Mouse (Mus musculus) limb, embryonic 15.5 days (tissue): ENCODE data around the gene Fv1. TPM values are rescaled to one million over a fixed set of nuclear protein-coding genes. Genes with fewer than 3 reads are reported as not detected.

Source experiments
- ATAC-seq: fragments of 200-750 bp; cut with Nextera tagmentation; 2 replicates; pipeline ENCODE4 v1.8.0; 2017; ENCODE audit warnings: low read depth, moderate TSS enrichment; ENCODE audit not compliant: insufficient number of reproducible peaks, low FRiP score, low TSS enrichment
- H3K27ac ChIP-seq: fragments of 300-500 bp; sonication (generic); 2 replicates; pipeline ENCODE4 v1.5.1; 2015; ENCODE audit warnings: moderate library complexity, mild to moderate bottlenecking, inconsistent platforms
- H3K27me3 ChIP-seq: fragments of 300-500 bp; sonication (generic); 2 replicates; pipeline ENCODE4 v1.6.1; 2015; ENCODE audit warnings: inconsistent platforms
- H3K36me3 ChIP-seq: fragments of 300-500 bp; sonication (generic); 2 replicates; pipeline ENCODE4 v1.6.1; 2015; ENCODE audit warnings: inconsistent platforms
- H3K4me1 ChIP-seq: fragments of 300-500 bp; sonication (generic); 2 replicates; pipeline ENCODE4 v1.6.1; 2015; ENCODE audit warnings: inconsistent platforms
- H3K4me2 ChIP-seq: fragments of 300-500 bp; sonication (generic); 2 replicates; pipeline ENCODE4 v1.6.1; 2015; ENCODE audit warnings: mild to moderate bottlenecking, inconsistent platforms
- H3K4me3 ChIP-seq: fragments of 300-500 bp; sonication (generic); 2 replicates; pipeline ENCODE4 v1.5.1; 2015; ENCODE audit warnings: mild to moderate bottlenecking, inconsistent platforms
- H3K9ac ChIP-seq: fragments of 300-500 bp; sonication (generic); 2 replicates; pipeline ENCODE4 v1.6.1; 2015; ENCODE audit warnings: inconsistent platforms
- H3K9me3 ChIP-seq: fragments of 300-500 bp; sonication (generic); 2 replicates; pipeline ENCODE4 v1.6.1; 2016; ENCODE audit warnings: inconsistent platforms
- WGBS: fragments of 180-500 bp; shearing (Covaris S2); methylation state at CpG from one replicate; pipeline ENCODE4 v1.1.7; 2015; 5-methylcytosine and 5-hydroxymethylcytosine counted together
- polyA plus RNA-seq: library from polyadenylated mRNA; unstranded; fragments of >200 nt; fragmentation: Nextera tagmentation; extraction: Ambion mirVana; gene quantifications from 2 replicates; pipeline ENCODE4 v1.2.1, GENCODE M21; 2015

Fv1 gene
- polyA plus RNA-seq, 1 experiment from 2014 or later = 8.9 TPM

GRCm38 (mm10) chr4:147888237-147888636 is 19.5 kb downstream of the Fv1 start:
- no peaks in the 10 kb centered on the region for H3K9me3 ChIP-seq
- H3K4me3 ChIP-seq = no peak overlapping the region
- H3K36me3 ChIP-seq = peaks cover 82% of the 10 kb centered on the region
- no peak overlapping the region for H3K27ac ChIP-seq
- ATAC-seq = no peak
- no peak overlapping the region for H3K4me2 ChIP-seq
- WGBS = 86% methylated on average over 4 of the region's 4 CpGs
- H3K9ac ChIP-seq = no peak overlapping the region
- H3K4me1 ChIP-seq = no peaks in the 10 kb centered on the region
- no peaks in the 10 kb centered on the region for H3K27me3 ChIP-seq

GRCm38 (mm10) chr4:147890341-147890740 is 21.6 kb downstream of the Fv1 start:
- no peak for ATAC-seq
- no peak overlapping the region for H3K4me3 ChIP-seq
- no peaks in the 10 kb centered on the region for H3K27me3 ChIP-seq
- H3K4me1 ChIP-seq = no peaks in the 10 kb centered on the region
- no peak overlapping the region for H3K4me2 ChIP-seq
- no peaks in the 10 kb centered on the region for H3K9me3 ChIP-seq
- 84% methylated on average over 6 of the region's 6 CpGs for WGBS
- no peak overlapping the region for H3K27ac ChIP-seq
- no peak overlapping the region for H3K9ac ChIP-seq
- peaks cover 83% of the 10 kb centered on the region for H3K36me3 ChIP-seq

- 91% methylated on average over 4 of the region's 4 CpGs for WGBS
- peaks cover 89% of the 10 kb centered on the region for H3K36me3 ChIP-seq
- ATAC-seq = no peak
- no peaks in the 10 kb centered on the region for H3K9me3 ChIP-seq
- no peak overlapping the region for H3K27ac ChIP-seq
- H3K27me3 ChIP-seq = no peaks in the 10 kb centered on the region
- H3K4me1 ChIP-seq = no peaks in the 10 kb centered on the region
- no peak overlapping the region for H3K4me2 ChIP-seq
- no peak overlapping the region for H3K4me3 ChIP-seq
- H3K9ac ChIP-seq = no peak overlapping the region
These were observed 27.1 kb downstream of the Fv1 start for GRCm38 (mm10) chr4:147895815-147896330.

GRCm38 (mm10) chr4:147896411-147896810 is 27.6 kb downstream of the Fv1 start:
- no peak overlapping the region for H3K9ac ChIP-seq
- 42% methylated on average over 1 of the region's 1 CpGs for WGBS
- H3K9me3 ChIP-seq = no peaks in the 10 kb centered on the region
- no peaks in the 10 kb centered on the region for H3K4me1 ChIP-seq
- H3K4me2 ChIP-seq = no peak overlapping the region
- no peak overlapping the region for H3K4me3 ChIP-seq
- H3K36me3 ChIP-seq = peaks cover 86% of the 10 kb centered on the region
- H3K27me3 ChIP-seq = no peaks in the 10 kb centered on the region
- no peak overlapping the region for H3K27ac ChIP-seq
- ATAC-seq = no peak

GRCm38 (mm10) chr4:147897348-147897747 is 28.6 kb downstream of the Fv1 start:
- H3K36me3 ChIP-seq = peaks cover 85% of the 10 kb centered on the region
- H3K4me2 ChIP-seq = no peak overlapping the region
- 87% methylated on average over 3 of the region's 3 CpGs for WGBS
- no peak overlapping the region for H3K27ac ChIP-seq
- H3K9me3 ChIP-seq = no peaks in the 10 kb centered on the region
- H3K4me1 ChIP-seq = no peaks in the 10 kb centered on the region
- H3K27me3 ChIP-seq = no peaks in the 10 kb centered on the region
- no peak overlapping the region for H3K4me3 ChIP-seq
- ATAC-seq = no peak
- no peak overlapping the region for H3K9ac ChIP-seq

- ATAC-seq = no peak
- H3K9ac ChIP-seq = no peak overlapping the region
- no peak overlapping the region for H3K4me2 ChIP-seq
- WGBS = 87% methylated on average over 7 of the region's 7 CpGs
- H3K4me1 ChIP-seq = peaks cover 15% of the 10 kb centered on the region
- H3K9me3 ChIP-seq = no peaks in the 10 kb centered on the region
- peaks cover 69% of the 10 kb centered on the region for H3K36me3 ChIP-seq
- H3K4me3 ChIP-seq = no peak overlapping the region
- H3K27ac ChIP-seq = no peak overlapping the region
- H3K27me3 ChIP-seq = no peaks in the 10 kb centered on the region
These were observed 31.7 kb downstream of the Fv1 start for GRCm38 (mm10) chr4:147900452-147900851.

GRCm38 (mm10) chr4:147902906-147903500 is 34.2 kb downstream of the Fv1 start:
- no peak for ATAC-seq
- Histone ChIP-seq H3K4me2 (peak overlapping the region; percentile 52; the same call in 1 of the 2 replicates), H3K9me3 (no peaks in the 10 kb centered on the region), H3K27ac (no peak overlapping the region), H3K27me3 (no peaks in the 10 kb centered on the region), H3K4me1 (peaks cover 15% of the 10 kb centered on the region), H3K36me3 (peaks cover 44% of the 10 kb centered on the region), H3K9ac (no peak overlapping the region), H3K4me3 (no peak overlapping the region; the same call in 1 of the 2 replicates)
- 89% methylated on average over 12 of the region's 12 CpGs for WGBS

- peak overlapping the region; percentile 87; the same call in 1 of the 2 replicates for H3K9ac ChIP-seq
- peak overlapping the region; percentile 52 for H3K4me2 ChIP-seq
- H3K4me3 ChIP-seq = peak overlapping the region; percentile 91
- H3K27ac ChIP-seq = no peak overlapping the region
- H3K36me3 ChIP-seq = peaks cover 38% of the 10 kb centered on the region
- H3K4me1 ChIP-seq = peaks cover 15% of the 10 kb centered on the region
- ATAC-seq = no peak
- WGBS = 81% methylated on average over 3 of the region's 3 CpGs
- H3K9me3 ChIP-seq = no peaks in the 10 kb centered on the region
- H3K27me3 ChIP-seq = no peaks in the 10 kb centered on the region
These were observed 34.8 kb downstream of the Fv1 start for GRCm38 (mm10) chr4:147903601-147904000.

GRCm38 (mm10) chr4:147904313-147905089 is 35.7 kb downstream of the Fv1 start, which contains the start of gene Mfn2:
Gene Mfn2 (minus strand): TSS chr4:147904704.
- Histone ChIP-seq H3K9ac (peak within 1 kb of the TSS; percentile 87), H3K4me3 (peak within 1 kb of the TSS; percentile 91), H3K4me2 (peak within 1 kb of the TSS; percentile 71), H3K36me3 (peaks cover 34% of the 10 kb centered on the region), H3K9me3 (no peaks in the 10 kb centered on the region), H3K4me1 (peaks cover 15% of the 10 kb centered on the region), H3K27ac (peak within 1 kb of the TSS; percentile 86), H3K27me3 (no peaks in the 10 kb centered on the region)
- 0% methylated on average over 46 of the region's 59 CpGs for WGBS
- ATAC-seq = peak; percentile 91

GRCm38 (mm10) chr4:147905090-147905659 is 36.4 kb downstream of the Fv1 start:
- H3K9ac ChIP-seq = peak overlapping the region; percentile 87; the same call in 1 of the 2 replicates
- peak overlapping the region; percentile 71 for H3K4me2 ChIP-seq
- no peaks in the 10 kb centered on the region for H3K27me3 ChIP-seq
- H3K4me3 ChIP-seq = peak overlapping the region; percentile 91
- under 1% methylated on average over 8 of the region's 8 CpGs for WGBS
- H3K36me3 ChIP-seq = peaks cover 34% of the 10 kb centered on the region
- H3K4me1 ChIP-seq = peaks cover 15% of the 10 kb centered on the region
- no peak; the same call in 1 of the 2 replicates for ATAC-seq
- H3K27ac ChIP-seq = no peak overlapping the region
- H3K9me3 ChIP-seq = no peaks in the 10 kb centered on the region

GRCm38 (mm10) chr4:147906230-147906629 is 37.5 kb downstream of the Fv1 start:
- WGBS = 61% methylated on average over 5 of the region's 5 CpGs
- peaks cover 15% of the 10 kb centered on the region for H3K4me1 ChIP-seq
- H3K4me2 ChIP-seq = no peak overlapping the region
- ATAC-seq = no peak
- no peaks in the 10 kb centered on the region for H3K9me3 ChIP-seq
- no peak overlapping the region for H3K4me3 ChIP-seq
- no peaks in the 10 kb centered on the region for H3K27me3 ChIP-seq
- H3K27ac ChIP-seq = no peak overlapping the region
- H3K9ac ChIP-seq = no peak overlapping the region
- peaks cover 37% of the 10 kb centered on the region for H3K36me3 ChIP-seq

- H3K27ac ChIP-seq = no peak overlapping the region
- no peaks in the 10 kb centered on the region for H3K27me3 ChIP-seq
- no peak overlapping the region for H3K4me2 ChIP-seq
- WGBS = 75% methylated on average over 5 of the region's 5 CpGs
- no peaks in the 10 kb centered on the region for H3K9me3 ChIP-seq
- no peak overlapping the region for H3K4me3 ChIP-seq
- no peak overlapping the region for H3K9ac ChIP-seq
- H3K4me1 ChIP-seq = peaks cover 4% of the 10 kb centered on the region
- ATAC-seq = no peak
- H3K36me3 ChIP-seq = peaks cover 51% of the 10 kb centered on the region
These were observed 40.7 kb downstream of the Fv1 start for GRCm38 (mm10) chr4:147909486-147909885.
